Mouse (Mus musculus) regulatory T cell (primary cell): Measurements from ENCODE around the gene Pde9a.

ENCODE experiments used
- in situ Hi-C: fragments of 300-600 bp; cut with MboI, MseI; formaldehyde crosslinking; loops from one replicate; pipeline ENCODE4 v1.15.1; 2025; ENCODE audit warnings: high pct_unique_total_duplicates

Pde9a gene

GRCm38 (mm10) chr17:31432878-31433281 is 46.9 kb downstream of the Pde9a start:
- in situ Hi-C loops: no loop called here

GRCm38 (mm10) chr17:31433401-31433928 is 47.5 kb downstream of the Pde9a start:
- in situ Hi-C loops: no loop called here

GRCm38 (mm10) chr17:31433978-31434797 is 48.2 kb downstream of the Pde9a start:
- in situ Hi-C loops: no loop called here

- in situ Hi-C loops: no loop called here
Measured at GRCm38 (mm10) chr17:31434825-31435325, 48.9 kb downstream of the Pde9a start.

- in situ Hi-C loops: no loop called here
Measured at GRCm38 (mm10) chr17:31435934-31436813, 50.2 kb downstream of the Pde9a start.

GRCm38 (mm10) chr17:31436814-31437406 is 50.9 kb downstream of the Pde9a start:
- in situ Hi-C loops: no loop called here

- in situ Hi-C loops: no loop called here
Measured at GRCm38 (mm10) chr17:31437482-31437881, 51.5 kb downstream of the Pde9a start.

- in situ Hi-C loops: no loop called here
Measured at GRCm38 (mm10) chr17:31439978-31440377, 54.0 kb downstream of the Pde9a start.

GRCm38 (mm10) chr17:31442513-31442912 is 56.5 kb downstream of the Pde9a start:
- in situ Hi-C loops: no loop called here

GRCm38 (mm10) chr17:31444251-31444650 is 58.2 kb downstream of the Pde9a start:
- in situ Hi-C loops: no loop called here

GRCm38 (mm10) chr17:31445061-31445731 is 59.2 kb downstream of the Pde9a start:
- in situ Hi-C loops: no loop called here

- in situ Hi-C loops: no loop called here
Measured at GRCm38 (mm10) chr17:31447766-31448165, 61.8 kb downstream of the Pde9a start.

- in situ Hi-C loops: no loop called here
Measured at GRCm38 (mm10) chr17:31448519-31448918, 62.5 kb downstream of the Pde9a start.

GRCm38 (mm10) chr17:31450206-31450605 is 64.2 kb downstream of the Pde9a start:
- in situ Hi-C loops: loop anchor here (10.0 kb wide), 1 partner anchor 465 kb away; no protein-coding TSS in a partner anchor

GRCm38 (mm10) chr17:31451179-31451708 is 65.2 kb downstream of the Pde9a start:
- in situ Hi-C loops: loop anchor here (10.0 kb wide), 1 partner anchor 466 kb away; no protein-coding TSS in a partner anchor

- in situ Hi-C loops: loop anchor here (10.0 kb wide), 1 partner anchor 468 kb away; no protein-coding TSS in a partner anchor
Measured at GRCm38 (mm10) chr17:31452816-31453215, 66.8 kb downstream of the Pde9a start.

- in situ Hi-C loops: loop anchor here (10.0 kb wide), 1 partner anchor 469 kb away; no protein-coding TSS in a partner anchor
Measured at GRCm38 (mm10) chr17:31453476-31453875, 67.5 kb downstream of the Pde9a start.

- in situ Hi-C loops: loop anchor here (10.0 kb wide), 1 partner anchor 469 kb away; no protein-coding TSS in a partner anchor
Measured at GRCm38 (mm10) chr17:31454056-31454455, 68.0 kb downstream of the Pde9a start.

- in situ Hi-C loops: loop anchor here (5.0 to 10.0 kb wide), 2 partner anchors 80 to 472 kb away; no protein-coding TSS in a partner anchor
Measured at GRCm38 (mm10) chr17:31456723-31457567, 70.9 kb downstream of the Pde9a start.
